Mouse (Mus musculus): ENCODE measurements at regions not wholly inside any gene's neighbourhood (a gene's known extent, or its start where the extent isn't known, plus 50 kb on each side); places are given as distances from the start of the nearest gene placed in this dataset.

- Histone ChIP-seq H3K4me1 (ENCODE audit: insufficient read depth, low read depth, low read length) (no peaks in the 10 kb centered on the region), H3K4me3 (ENCODE audit: low read depth, low read length) (no peak overlapping the region), H3K36me3 (replicated peaks) (no peaks in the 10 kb centered on the region), H3K27me3 (ENCODE audit: insufficient read depth, low read length) (peaks cover 10% of the 10 kb centered on the region; the same call in 1 of the 2 replicates), H3K9me3 (replicated peaks) (no peaks in the 10 kb centered on the region)
- DNase-seq (ENCODE audit: low spot score) = no peak
- no peak for TF ChIP-seq GATA2 (IDR thresholded peaks at IDR 0.05; ENCODE audit: borderline replicate concordance, low read depth, low read length)
- no peak for TF ChIP-seq TAL1 (conservative IDR thresholded peaks at IDR 0.05; ENCODE audit: low read depth, low read length)
- no peak for TF ChIP-seq GATA1 (IDR thresholded peaks at IDR 0.05; ENCODE audit: borderline replicate concordance, low read length)
- no peak for TF ChIP-seq CTCF (IDR thresholded peaks at IDR 0.05; ENCODE audit: low read depth, low read length)
- TF ChIP-seq POLR2AphosphoS5 (IDR thresholded peaks at IDR 0.05; ENCODE audit: insufficient replicate concordance, low read depth, low read length) = no peak
- no peak for ATAC-seq (ENCODE audit: extremely low read depth, insufficient number of reproducible peaks, low FRiP score, poor library complexity, severe bottlenecking)
Measured at GRCm38 (mm10) chr14:46292398-46292797, 86.8 kb upstream of the Gm15217 start.

- no peak for DNase-seq (ENCODE audit: low spot score)
- TF ChIP-seq GATA1 (IDR thresholded peaks at IDR 0.05; ENCODE audit: borderline replicate concordance, low read length) (no peak), GATA2 (IDR thresholded peaks at IDR 0.05; ENCODE audit: borderline replicate concordance, low read depth, low read length) (no peak), TAL1 (conservative IDR thresholded peaks at IDR 0.05; ENCODE audit: low read depth, low read length) (no peak), POLR2AphosphoS5 (IDR thresholded peaks at IDR 0.05; ENCODE audit: insufficient replicate concordance, low read depth, low read length) (no peak), CTCF (IDR thresholded peaks at IDR 0.05; ENCODE audit: low read depth, low read length) (no peak)
Measured at GRCm38 (mm10) chr14:46296275-46296674, 82.9 kb upstream of the Gm15217 start.

GRCm38 (mm10) chr14:46300546-46300945 is 78.7 kb upstream of the Gm15217 start:
- TF ChIP-seq TAL1 (conservative IDR thresholded peaks at IDR 0.05; ENCODE audit: low read depth, low read length) = no peak
- no peak for TF ChIP-seq POLR2AphosphoS5 (IDR thresholded peaks at IDR 0.05; ENCODE audit: insufficient replicate concordance, low read depth, low read length)
- TF ChIP-seq GATA1 (IDR thresholded peaks at IDR 0.05; ENCODE audit: borderline replicate concordance, low read length) = no peak
- TF ChIP-seq CTCF (IDR thresholded peaks at IDR 0.05; ENCODE audit: low read depth, low read length) = no peak
- TF ChIP-seq GATA2 (IDR thresholded peaks at IDR 0.05; ENCODE audit: borderline replicate concordance, low read depth, low read length) = no peak
- ATAC-seq (ENCODE audit: extremely low read depth, insufficient number of reproducible peaks, low FRiP score, poor library complexity, severe bottlenecking) = no peak
- no peak for DNase-seq (ENCODE audit: low spot score)
- no peaks in the 10 kb centered on the region for H3K36me3 ChIP-seq (replicated peaks)
- no peaks in the 10 kb centered on the region for H3K9me3 ChIP-seq (replicated peaks)
- H3K4me1 ChIP-seq (ENCODE audit: insufficient read depth, low read depth, low read length) = no peaks in the 10 kb centered on the region
- H3K27me3 ChIP-seq (ENCODE audit: insufficient read depth, low read length) = peaks cover 11% of the 10 kb centered on the region
- H3K4me3 ChIP-seq (ENCODE audit: low read depth, low read length) = no peak overlapping the region

More at GRCm38 (mm10) chr14:46296275-46296674, 82.9 kb upstream of the Gm15217 start:
- Histone ChIP-seq H3K9me3 (replicated peaks) (no peaks in the 10 kb centered on the region), H3K27me3 (ENCODE audit: insufficient read depth, low read length) (peaks cover 11% of the 10 kb centered on the region; the same call in 1 of the 2 replicates), H3K4me1 (ENCODE audit: insufficient read depth, low read depth, low read length) (no peaks in the 10 kb centered on the region), H3K36me3 (replicated peaks) (no peaks in the 10 kb centered on the region), H3K4me3 (ENCODE audit: low read depth, low read length) (no peak overlapping the region)
- ATAC-seq (ENCODE audit: extremely low read depth, insufficient number of reproducible peaks, low FRiP score, poor library complexity, severe bottlenecking) = no peak

- no peaks in the 10 kb centered on the region for H3K9me3 ChIP-seq (replicated peaks)
- no peaks in the 10 kb centered on the region for H3K36me3 ChIP-seq (replicated peaks)
- no peak for TF ChIP-seq CTCF (IDR thresholded peaks at IDR 0.05; ENCODE audit: low read depth, low read length)
- TF ChIP-seq GATA2 (IDR thresholded peaks at IDR 0.05; ENCODE audit: borderline replicate concordance, low read depth, low read length) = no peak
- no peak for TF ChIP-seq GATA1 (IDR thresholded peaks at IDR 0.05; ENCODE audit: borderline replicate concordance, low read length)
- no peaks in the 10 kb centered on the region for H3K4me1 ChIP-seq (ENCODE audit: insufficient read depth, low read depth, low read length)
- DNase-seq (ENCODE audit: low spot score) (no peak), ATAC-seq (ENCODE audit: extremely low read depth, insufficient number of reproducible peaks, low FRiP score, poor library complexity, severe bottlenecking) (no peak)
- H3K4me3 ChIP-seq (ENCODE audit: low read depth, low read length) = no peak overlapping the region
- H3K27me3 ChIP-seq (ENCODE audit: insufficient read depth, low read length) = peaks cover 10% of the 10 kb centered on the region
Measured at GRCm38 (mm10) chr14:46302601-46303000, 76.6 kb upstream of the Gm15217 start.

- DNase-seq (ENCODE audit: low spot score) (no peak), ATAC-seq (ENCODE audit: extremely low read depth, insufficient number of reproducible peaks, low FRiP score, poor library complexity, severe bottlenecking) (no peak)
- Histone ChIP-seq H3K36me3 (replicated peaks) (no peaks in the 10 kb centered on the region), H3K9me3 (replicated peaks) (no peaks in the 10 kb centered on the region), H3K4me1 (ENCODE audit: insufficient read depth, low read depth, low read length) (no peaks in the 10 kb centered on the region), H3K4me3 (ENCODE audit: low read depth, low read length) (no peak overlapping the region), H3K27me3 (ENCODE audit: insufficient read depth, low read length) (peaks cover 10% of the 10 kb centered on the region)
- TF ChIP-seq POLR2AphosphoS5 (IDR thresholded peaks at IDR 0.05; ENCODE audit: insufficient replicate concordance, low read depth, low read length) (no peak), GATA1 (IDR thresholded peaks at IDR 0.05; ENCODE audit: borderline replicate concordance, low read length) (no peak), TAL1 (conservative IDR thresholded peaks at IDR 0.05; ENCODE audit: low read depth, low read length) (no peak), CTCF (IDR thresholded peaks at IDR 0.05; ENCODE audit: low read depth, low read length) (no peak)
Measured at GRCm38 (mm10) chr14:46305267-46305666, 73.9 kb upstream of the Gm15217 start.

GRCm38 (mm10) chr14:46313064-46313463 is 66.2 kb upstream of the Gm15217 start:
- H3K4me1 ChIP-seq (ENCODE audit: insufficient read depth, low read depth, low read length) = no peaks in the 10 kb centered on the region
- TF ChIP-seq GATA1 (IDR thresholded peaks at IDR 0.05; ENCODE audit: borderline replicate concordance, low read length) = no peak
- no peak for TF ChIP-seq TAL1 (conservative IDR thresholded peaks at IDR 0.05; ENCODE audit: low read depth, low read length)
- ATAC-seq (ENCODE audit: extremely low read depth, insufficient number of reproducible peaks, low FRiP score, poor library complexity, severe bottlenecking) (no peak), DNase-seq (ENCODE audit: low spot score) (no peak)
- no peak overlapping the region for H3K4me3 ChIP-seq (ENCODE audit: low read depth, low read length)
- H3K27me3 ChIP-seq (ENCODE audit: insufficient read depth, low read length) = peaks cover 22% of the 10 kb centered on the region
- no peaks in the 10 kb centered on the region for H3K36me3 ChIP-seq (replicated peaks)
- H3K9me3 ChIP-seq (replicated peaks) = no peaks in the 10 kb centered on the region

- Histone ChIP-seq H3K4me1 (ENCODE audit: insufficient read depth, low read depth, low read length) (no peaks in the 10 kb centered on the region), H3K36me3 (replicated peaks) (no peaks in the 10 kb centered on the region), H3K27me3 (ENCODE audit: insufficient read depth, low read length) (peaks cover 22% of the 10 kb centered on the region), H3K4me3 (ENCODE audit: low read depth, low read length) (no peak overlapping the region), H3K9me3 (replicated peaks) (no peaks in the 10 kb centered on the region)
- no peak for TF ChIP-seq TAL1 (conservative IDR thresholded peaks at IDR 0.05; ENCODE audit: low read depth, low read length)
- no peak for TF ChIP-seq POLR2AphosphoS5 (IDR thresholded peaks at IDR 0.05; ENCODE audit: insufficient replicate concordance, low read depth, low read length)
- no peak for TF ChIP-seq CTCF (IDR thresholded peaks at IDR 0.05; ENCODE audit: low read depth, low read length)
- TF ChIP-seq GATA1 (IDR thresholded peaks at IDR 0.05; ENCODE audit: borderline replicate concordance, low read length) = no peak
- TF ChIP-seq GATA2 (IDR thresholded peaks at IDR 0.05; ENCODE audit: borderline replicate concordance, low read depth, low read length) = no peak
- ATAC-seq (ENCODE audit: extremely low read depth, insufficient number of reproducible peaks, low FRiP score, poor library complexity, severe bottlenecking) = no peak
- DNase-seq (ENCODE audit: low spot score) = no peak
Measured at GRCm38 (mm10) chr14:46316521-46316920, 62.7 kb upstream of the Gm15217 start.

Data from G1E (cell line).